Mouse (Mus musculus): Measurements from ENCODE around the gene Gm10638.

DNA sequence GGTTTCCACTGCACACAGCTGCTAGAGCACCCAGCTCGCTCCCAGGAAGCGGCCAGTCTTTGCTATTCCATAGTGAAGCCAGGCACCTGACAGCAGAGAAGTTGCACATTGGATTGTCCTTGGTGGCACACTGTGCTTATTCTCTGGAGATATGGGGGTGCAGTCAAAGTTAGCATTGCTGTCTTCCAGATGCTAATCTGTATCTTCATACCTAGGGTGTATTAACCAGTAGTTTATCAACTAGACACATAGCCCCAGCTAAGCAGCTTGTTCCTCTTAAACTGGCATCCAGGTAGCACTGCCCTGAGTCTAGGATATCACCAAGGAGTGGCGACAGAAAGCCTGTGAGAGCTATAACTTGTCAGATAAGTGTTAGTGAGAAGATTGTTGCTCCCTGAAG lies 32.9 kb upstream of the Gm10638 start:
- TF ChIP-seq CTCF (IDR thresholded peaks at IDR 0.05; ENCODE audit: low read depth, low read length) (no peak), POLR2A (IDR thresholded peaks at IDR 0.05; ENCODE audit: insufficient read depth, low read length) (no peak)

Data from ES-Bruce4 (cell line).